Mouse (Mus musculus) G1E (cell line): ENCODE measurements around the gene Rasd1. TPM values are rescaled to one million over a fixed set of nuclear protein-coding genes. Genes with fewer than 3 reads are reported as not detected.
A peak's percentile ranks its signal among the peaks of the same experiment; 100 is the strongest.
"Not testable (repeated sequence)": the region's sequence is repeated elsewhere in the genome, so short reads cannot be mapped to it uniquely, and the experiment has no call there.

Experiments
- ATAC-seq: 2 replicates; pipeline ENCODE4 v1.8.0; 2016; ENCODE audit warnings: mild to moderate bottlenecking; ENCODE audit not compliant: insufficient number of reproducible peaks, poor library complexity, low FRiP score, severe bottlenecking; ENCODE audit errors: extremely low read depth
- DNase-seq: peaks from one replicate; pipeline ENCODE4 v3.0.0; 2012; ENCODE audit warnings: low spot score
- H3K27me3 ChIP-seq: 2 replicates; pipeline ENCODE4 v1.6.1; 2012; ENCODE audit warnings: mild to moderate bottlenecking, low read length, inconsistent platforms; ENCODE audit not compliant: insufficient read depth
- H3K36me3 ChIP-seq: replicated peaks from 2 replicates; pipeline ENCODE3; 2012; ENCODE audit warnings: mild to moderate bottlenecking, inconsistent platforms
- H3K4me1 ChIP-seq: 2 replicates; pipeline ENCODE4 v1.6.1; 2012; ENCODE audit warnings: low read depth, low read length, inconsistent platforms, mixed read lengths; ENCODE audit not compliant: insufficient read depth
- H3K4me3 ChIP-seq: 2 replicates; pipeline ENCODE4 v1.5.1; 2012; ENCODE audit warnings: low read depth, mild to moderate bottlenecking, inconsistent platforms, low read length, moderate library complexity, mixed read lengths
- H3K9me3 ChIP-seq: replicated peaks from 2 replicates; pipeline ENCODE4 v1.6.1; 2012; ENCODE audit warnings: inconsistent platforms
- CTCF ChIP-seq: IDR thresholded peaks from 2 replicates; pipeline ENCODE4 v1.5.1; 2012; ENCODE audit warnings: low read depth, low read length, inconsistent platforms, mixed read lengths
- GATA1 ChIP-seq: IDR thresholded peaks from 2 replicates; pipeline ENCODE4 v1.6.1; 2012; ENCODE audit warnings: borderline replicate concordance, low read length, inconsistent platforms, mixed read lengths
- GATA2 ChIP-seq: IDR thresholded peaks from 2 replicates; pipeline ENCODE4 v1.6.1; 2012; ENCODE audit warnings: low read depth, low read length, inconsistent platforms, borderline replicate concordance
- POLR2AphosphoS5 ChIP-seq: IDR thresholded peaks from 2 replicates; pipeline ENCODE4 v1.6.1; 2012; ENCODE audit warnings: low read depth, low read length, inconsistent platforms; ENCODE audit not compliant: insufficient replicate concordance
- TAL1 ChIP-seq: conservative IDR thresholded peaks from 2 replicates; pipeline ENCODE4 v1.6.1; 2012; ENCODE audit warnings: low read depth, low read length, inconsistent platforms, mixed read lengths
- polyA plus RNA-seq: library from polyadenylated mRNA; stranded (reverse); fragments of >175 nt; gene quantifications from 2 replicates; pipeline ENCODE4 v1.2.3, GENCODE M21; 2012
- total RNA-seq, 2 experiments: library from RNA; stranded (forward) in 1 of 2; stranded (reverse) in 1 of 2; fragments of 200-1000 nt in 1 of 2; fragments of >200 nt in 1 of 2; fragmentation: Nextera tagmentation in 1 of 2; gene quantifications; 2 replicates each; pipeline ENCODE4 v1.2.3; 2014 to 2017

The Rasd1 gene
- total and polyA plus RNA-seq, 3 experiments = 0.22 TPM; not detected in 2

DNA sequence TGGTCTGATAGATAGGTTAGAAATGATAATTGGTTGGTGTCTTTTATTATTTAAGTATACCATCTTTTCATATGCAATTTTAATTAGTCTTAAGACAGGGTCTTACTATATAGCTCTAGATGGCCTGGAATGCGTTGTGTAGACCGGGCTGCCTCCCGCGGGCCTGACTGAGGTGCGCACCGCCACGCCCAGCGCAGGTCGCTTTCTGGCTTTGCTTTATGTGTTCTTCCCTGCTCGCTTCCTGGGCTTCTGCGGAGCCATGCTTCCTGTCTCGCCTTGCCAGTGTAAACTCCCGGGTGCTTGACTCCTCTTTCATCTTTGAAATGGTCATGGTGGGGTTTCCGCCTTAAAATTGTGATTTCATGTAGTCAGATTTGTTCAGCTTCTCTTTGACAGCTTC, 11.9 kb downstream of the Rasd1 start:
- peaks cover 81% of the 10 kb centered on the region for H3K36me3 ChIP-seq
- DNase-seq = no peak
- peaks cover 28% of the 10 kb centered on the region for H3K4me1 ChIP-seq
- no peaks in the 10 kb centered on the region for H3K27me3 ChIP-seq
- no peak for TF ChIP-seq POLR2AphosphoS5
- TF ChIP-seq GATA1 = no peak
- TF ChIP-seq GATA2 = no peak
- TF ChIP-seq CTCF = no peak
- no peak for TF ChIP-seq TAL1
- no peak overlapping the region for H3K4me3 ChIP-seq
- no peak for ATAC-seq
- no peaks in the 10 kb centered on the region for H3K9me3 ChIP-seq

DNA sequence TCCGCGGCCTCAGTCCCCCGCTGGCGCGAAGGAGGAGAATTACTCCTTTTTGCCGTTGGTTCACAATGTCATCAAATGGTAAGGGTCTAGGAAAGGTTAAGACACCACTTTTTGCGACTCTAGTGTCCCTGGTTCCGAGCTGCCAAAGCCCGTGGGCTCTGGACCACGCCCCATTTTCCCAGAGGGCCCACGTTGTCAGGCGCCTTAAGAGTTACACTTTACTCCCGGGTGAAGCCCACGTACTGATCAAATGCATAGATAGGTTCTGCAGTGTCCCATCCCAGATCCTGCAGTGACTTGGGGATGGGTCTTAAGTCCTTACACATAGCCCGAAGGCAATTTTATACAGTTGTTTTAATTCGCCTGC, 16.4 kb downstream of the Rasd1 start:
- DNase-seq = peak; percentile 43
- no peaks in the 10 kb centered on the region for H3K9me3 ChIP-seq
- ATAC-seq = no peak
- TF ChIP-seq CTCF (no peak), POLR2AphosphoS5 (no peak), GATA1 (no peak), TAL1 (no peak), GATA2 (no peak)
- peaks cover 41% of the 10 kb centered on the region for H3K36me3 ChIP-seq
- peak overlapping the region; percentile 98 for H3K4me3 ChIP-seq
- peaks cover 37% of the 10 kb centered on the region for H3K4me1 ChIP-seq
- no peaks in the 10 kb centered on the region for H3K27me3 ChIP-seq

DNA sequence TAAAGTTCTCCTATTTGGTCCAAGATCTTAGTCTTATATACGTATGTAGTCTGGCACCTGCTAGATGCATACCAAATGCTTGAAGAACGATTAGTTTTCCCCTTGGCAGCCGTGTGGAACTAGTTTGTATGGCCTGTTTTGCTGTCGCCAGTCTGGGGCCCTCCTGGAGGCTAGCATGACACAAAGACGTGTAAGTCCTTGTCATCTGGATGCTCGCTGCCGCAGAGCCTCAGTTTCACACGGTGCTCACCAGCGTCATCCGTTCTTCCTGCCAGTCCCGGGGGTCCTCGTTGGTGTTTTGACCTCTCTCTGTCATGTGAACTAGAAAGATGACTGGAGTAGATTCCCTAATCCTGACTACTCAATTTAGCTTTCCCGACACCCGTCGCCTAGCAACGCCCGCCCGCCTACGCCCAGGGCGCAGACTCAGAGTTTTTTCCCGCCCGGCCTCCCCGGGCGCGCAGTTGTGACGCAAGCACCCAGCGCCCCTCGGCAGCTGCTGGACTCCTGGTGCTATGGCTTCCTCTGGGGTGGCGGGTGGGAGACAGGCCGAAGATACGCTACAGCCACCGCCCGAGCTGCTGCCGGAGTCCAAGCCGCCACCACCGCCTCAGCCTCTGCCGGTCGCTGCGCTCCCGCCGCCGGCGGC, 16.9 kb downstream of the Rasd1 start, which contains the start of gene Med9:
Gene Med9, plus strand, starts transcription at position 455 of the 649 bp plus-strand sequence.
- Histone ChIP-seq H3K9me3 (no peaks in the 10 kb centered on the region), H3K4me1 (peaks cover 35% of the 10 kb centered on the region), H3K36me3 (peaks cover 36% of the 10 kb centered on the region), H3K4me3 (peak within 1 kb of the TSS; percentile 98), H3K27me3 (no peaks in the 10 kb centered on the region)
- no peak for TF ChIP-seq CTCF
- TF ChIP-seq POLR2AphosphoS5 = no peak
- no peak for TF ChIP-seq TAL1
- TF ChIP-seq GATA2 = no peak
- TF ChIP-seq GATA1 = no peak
- DNase-seq (peak; percentile 95), ATAC-seq (peak; percentile 28)

DNA sequence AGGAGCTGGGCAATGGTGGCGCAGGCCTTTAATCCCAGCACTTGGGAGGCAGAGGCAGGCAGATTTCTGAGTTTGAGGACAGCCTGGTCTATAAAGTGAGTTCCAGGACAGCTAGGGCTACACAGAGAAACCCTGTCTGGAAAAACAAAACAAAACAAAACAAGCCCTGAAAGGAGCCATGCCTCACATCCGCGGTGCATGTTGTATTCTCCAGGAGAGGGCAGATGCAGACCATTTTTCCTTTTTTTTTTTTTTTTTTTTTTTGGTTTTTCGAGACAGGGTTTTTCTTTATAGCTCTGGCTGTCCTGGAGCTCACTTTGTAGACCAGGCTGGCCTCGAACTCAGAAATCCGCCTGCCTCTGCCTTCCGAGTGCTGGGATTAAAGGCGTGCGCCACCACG, 19.9 kb downstream of the Rasd1 start:
- H3K9me3 ChIP-seq, ATAC-seq, DNase-seq, H3K4me3 ChIP-seq, H3K36me3 ChIP-seq: not testable (repeated sequence)
- Histone ChIP-seq H3K4me1 (peaks cover 49% of the 10 kb centered on the region), H3K27me3 (peaks cover 19% of the 10 kb centered on the region)

DNA sequence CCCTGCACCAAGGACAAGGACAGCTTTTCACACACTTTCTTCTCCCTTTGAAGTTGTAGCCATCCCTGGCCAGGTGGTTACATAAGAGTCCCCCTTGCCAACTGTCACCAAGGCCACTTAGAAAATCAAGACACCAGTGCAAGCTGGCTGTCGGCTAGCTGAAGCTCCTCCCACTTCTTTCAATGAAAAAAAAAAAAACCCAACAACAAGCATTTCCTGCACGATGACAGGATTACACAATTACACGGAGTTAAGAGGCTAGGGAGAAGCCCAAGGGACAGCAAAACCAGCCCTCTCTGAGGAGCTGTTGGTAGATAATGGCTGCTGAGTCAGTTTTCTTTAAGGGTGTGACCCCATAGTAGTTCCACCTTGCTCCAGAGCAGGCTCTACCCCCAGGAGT, 23.4 kb downstream of the Rasd1 start:
- TF ChIP-seq POLR2AphosphoS5 (no peak), GATA2 (no peak), TAL1 (no peak), CTCF (no peak), GATA1 (no peak)
- Histone ChIP-seq H3K4me3 (no peak overlapping the region), H3K4me1 (peaks cover 28% of the 10 kb centered on the region), H3K36me3 (no peaks in the 10 kb centered on the region), H3K9me3 (no peaks in the 10 kb centered on the region), H3K27me3 (peaks cover 40% of the 10 kb centered on the region)
- ATAC-seq = no peak
- no peak for DNase-seq

DNA sequence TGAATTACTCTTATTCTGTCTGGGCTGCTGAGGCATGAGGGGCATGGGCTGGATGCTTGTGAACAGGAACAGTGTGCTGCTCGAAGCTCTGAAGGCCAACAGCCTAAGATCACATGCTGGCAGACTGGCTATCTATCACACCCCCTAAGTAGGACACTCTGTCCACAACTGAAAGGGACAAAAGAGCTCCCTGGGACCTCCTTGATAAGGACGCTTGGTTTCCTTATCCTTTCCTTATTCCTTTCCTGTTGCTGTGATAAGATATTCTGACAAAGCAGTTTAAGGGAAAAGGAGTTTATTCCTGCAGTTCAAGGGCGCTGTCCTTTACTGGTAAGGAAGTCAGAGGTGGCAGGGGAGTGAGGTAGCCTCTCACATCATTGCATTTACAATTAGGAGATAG, 24.1 kb downstream of the Rasd1 start:
- no peak for TF ChIP-seq POLR2AphosphoS5
- TF ChIP-seq GATA2 = no peak
- no peak for TF ChIP-seq GATA1
- Histone ChIP-seq H3K9me3 (no peaks in the 10 kb centered on the region), H3K27me3 (peaks cover 45% of the 10 kb centered on the region), H3K4me3 (no peak overlapping the region), H3K4me1 (peaks cover 25% of the 10 kb centered on the region), H3K36me3 (no peaks in the 10 kb centered on the region)
- no peak for ATAC-seq
- no peak for DNase-seq

DNA sequence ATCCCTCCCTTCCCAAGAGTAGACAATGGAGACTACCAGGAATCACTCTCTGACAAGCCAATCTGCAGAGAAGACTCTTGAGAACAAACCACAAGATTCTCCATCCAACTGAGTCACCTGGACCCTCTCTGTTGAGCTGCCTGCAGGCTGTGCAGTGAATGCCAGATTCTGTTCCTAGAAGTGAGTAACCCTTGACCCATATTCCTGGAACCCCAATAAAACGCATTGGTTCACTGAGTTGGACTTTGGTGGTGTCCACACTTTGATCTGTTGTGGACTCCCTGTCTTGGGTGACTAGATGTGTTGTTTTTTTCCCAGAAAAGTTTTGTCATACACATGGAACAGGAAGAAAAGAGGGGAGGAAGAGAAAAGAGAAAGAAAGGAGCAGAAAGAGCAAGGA, 24.9 kb downstream of the Rasd1 start:
- no peak for DNase-seq
- peaks cover 23% of the 10 kb centered on the region for H3K4me1 ChIP-seq
- ATAC-seq = no peak
- no peak for TF ChIP-seq POLR2AphosphoS5
- no peak for TF ChIP-seq CTCF
- no peak for TF ChIP-seq TAL1
- no peak for TF ChIP-seq GATA2
- TF ChIP-seq GATA1 = no peak
- no peak overlapping the region for H3K4me3 ChIP-seq
- no peaks in the 10 kb centered on the region for H3K9me3 ChIP-seq
- H3K36me3 ChIP-seq = no peaks in the 10 kb centered on the region
- peaks cover 53% of the 10 kb centered on the region for H3K27me3 ChIP-seq
